Mouse (Mus musculus): Measurements from ENCODE around the gene Oxgr1. TPM values are rescaled to one million over a fixed set of nuclear protein-coding genes. Genes with fewer than 3 reads are reported as not detected.
A peak's percentile ranks its signal among the peaks of the same experiment; 100 is the strongest.

Gene Oxgr1
- total and polyA plus RNA-seq, 3 experiments = not detected

GRCm38 (mm10) chr14:120005153-120005552, 37.1 kb downstream of the Oxgr1 start:
- in situ Hi-C loops (cut with MboI; ENCODE audit: low pct_ligation_motif_present, low pct_unique_long_range_greater_than_20kb, low sequenced_read_pairs) = no loop called here
- no peak overlapping the region for H3K4me3 ChIP-seq (replicated peaks in 1 of 3; ENCODE audit: low read depth in 2 of 3, low read length in 2 of 3, poor library complexity in 1 of 3)
- dilution Hi-C loops (cut with MboI; ENCODE audit: extremely low pct_ligation_motif_present, extremely low pct_unique_long_range_greater_than_20kb, low sequenced_read_pairs) = no loop called here
- H3K36me3 ChIP-seq (replicated peaks in 1 of 2; ENCODE audit: control insufficient read depth in 1 of 2, insufficient read depth in 1 of 2, low read length in 1 of 2) = no peaks in the 10 kb centered on the region
- no peak overlapping the region for H3K27ac ChIP-seq (ENCODE audit: insufficient read depth, low read depth)
- H3K9ac ChIP-seq (ENCODE audit: insufficient read depth, low read depth) = no peak overlapping the region
- TF ChIP-seq ZKSCAN1 (IDR thresholded peaks at IDR 0.05; ENCODE audit: borderline replicate concordance, low read depth, low read length) (no peak), RAD21 (IDR thresholded peaks at IDR 0.05; ENCODE audit: low read depth, low read length) (peak; percentile 35), E2F4 (IDR thresholded peaks at IDR 0.05; ENCODE audit: insufficient replicate concordance, low read depth, low read length) (no peak), CTCF (conservative IDR thresholded peaks at IDR 0.05 in 1 of 2, IDR thresholded peaks at IDR 0.05 in 1 of 2; ENCODE audit: low read depth in 2 of 2, low read length in 2 of 2) (peak; percentile 19 to 38; a peak in 2 of 4 replicates), SMC3 (IDR thresholded peaks at IDR 0.05; ENCODE audit: low read depth, low read length) (peak; percentile 26), TBP (conservative IDR thresholded peaks at IDR 0.05; ENCODE audit: low read depth, low read length) (no peak), GABPA (IDR thresholded peaks at IDR 0.05; ENCODE audit: insufficient replicate concordance, low read depth, low read length) (no peak), SIN3A (IDR thresholded peaks at IDR 0.05; ENCODE audit: low read length) (no peak)
- DNase-seq (ENCODE audit: extremely low read depth) = peak; percentile 2
- H3K79me2 ChIP-seq (replicated peaks; ENCODE audit: control insufficient read depth, extremely low read depth, insufficient read depth, poor library complexity, severe bottlenecking) = no peaks in the 10 kb centered on the region
- no peak overlapping the region for H3K4me2 ChIP-seq (ENCODE audit: insufficient read depth, low read depth, poor library complexity, severe bottlenecking)
- H3K9me3 ChIP-seq (replicated peaks; ENCODE audit: low read length) = peaks cover 6% of the 10 kb centered on the region
- H3K4me1 ChIP-seq (ENCODE audit: control insufficient read depth in 1 of 2, insufficient read depth in 2 of 2) = no peaks in the 10 kb centered on the region
- H3K27me3 ChIP-seq (replicated peaks) = no peaks in the 10 kb centered on the region

- Histone ChIP-seq H3K9me3 (replicated peaks; ENCODE audit: low read length) (peaks cover 6% of the 10 kb centered on the region), H3K9ac (ENCODE audit: insufficient read depth, low read depth) (no peak overlapping the region), H3K4me1 (ENCODE audit: control insufficient read depth in 1 of 2, insufficient read depth in 2 of 2) (no peaks in the 10 kb centered on the region), H3K27ac (ENCODE audit: insufficient read depth, low read depth) (no peak overlapping the region), H3K79me2 (replicated peaks; ENCODE audit: control insufficient read depth, extremely low read depth, insufficient read depth, poor library complexity, severe bottlenecking) (no peaks in the 10 kb centered on the region), H3K36me3 (replicated peaks in 1 of 2; ENCODE audit: control insufficient read depth in 1 of 2, insufficient read depth in 1 of 2, low read length in 1 of 2) (no peaks in the 10 kb centered on the region), H3K4me2 (ENCODE audit: insufficient read depth, low read depth, poor library complexity, severe bottlenecking) (no peak overlapping the region), H3K27me3 (replicated peaks) (no peaks in the 10 kb centered on the region), H3K4me3 (replicated peaks in 1 of 3; ENCODE audit: low read depth in 2 of 3, low read length in 2 of 3, poor library complexity in 1 of 3) (no peak overlapping the region)
- dilution Hi-C loops (cut with MboI; ENCODE audit: extremely low pct_ligation_motif_present, extremely low pct_unique_long_range_greater_than_20kb, low sequenced_read_pairs) = no loop called here
- DNase-seq (ENCODE audit: extremely low read depth) = no peak
- in situ Hi-C loops (cut with MboI; ENCODE audit: low pct_ligation_motif_present, low pct_unique_long_range_greater_than_20kb, low sequenced_read_pairs) = no loop called here
- TF ChIP-seq JUND (conservative IDR thresholded peaks at IDR 0.05; ENCODE audit: low read depth, low read length) (no peak), UBTF (IDR thresholded peaks at IDR 0.05; ENCODE audit: low read depth, low read length) (no peak), IRF4 (IDR thresholded peaks at IDR 0.05; ENCODE audit: low read depth, low read length) (no peak)
Observed at GRCm38 (mm10) chr14:120003661-120004060, 38.6 kb downstream of the Oxgr1 start.

- Histone ChIP-seq H3K4me1 (ENCODE audit: control insufficient read depth in 1 of 2, insufficient read depth in 2 of 2) (no peaks in the 10 kb centered on the region), H3K4me3 (replicated peaks in 1 of 3; ENCODE audit: low read depth in 2 of 3, low read length in 2 of 3, poor library complexity in 1 of 3) (no peak overlapping the region), H3K27ac (ENCODE audit: insufficient read depth, low read depth) (no peak overlapping the region), H3K4me2 (ENCODE audit: insufficient read depth, low read depth, poor library complexity, severe bottlenecking) (no peak overlapping the region), H3K79me2 (replicated peaks; ENCODE audit: control insufficient read depth, extremely low read depth, insufficient read depth, poor library complexity, severe bottlenecking) (no peaks in the 10 kb centered on the region), H3K36me3 (replicated peaks in 1 of 2; ENCODE audit: control insufficient read depth in 1 of 2, insufficient read depth in 1 of 2, low read length in 1 of 2) (no peaks in the 10 kb centered on the region), H3K9ac (ENCODE audit: insufficient read depth, low read depth) (no peak overlapping the region), H3K9me3 (replicated peaks; ENCODE audit: low read length) (peaks cover 6% of the 10 kb centered on the region), H3K27me3 (replicated peaks) (no peaks in the 10 kb centered on the region)
- in situ Hi-C loops (cut with MboI; ENCODE audit: low pct_ligation_motif_present, low pct_unique_long_range_greater_than_20kb, low sequenced_read_pairs) = no loop called here
- no peak for TF ChIP-seq NRF1 (IDR thresholded peaks at IDR 0.05; ENCODE audit: low read depth, low read length)
- dilution Hi-C loops (cut with MboI; ENCODE audit: extremely low pct_ligation_motif_present, extremely low pct_unique_long_range_greater_than_20kb, low sequenced_read_pairs) = no loop called here
- DNase-seq (ENCODE audit: extremely low read depth) = no peak
Observed at GRCm38 (mm10) chr14:120002673-120003072, 39.6 kb downstream of the Oxgr1 start.
